Mouse (Mus musculus) layer of hippocampus, adult 2 months (tissue): ENCODE results near the gene Xpa. TPM values are rescaled to one million over a fixed set of nuclear protein-coding genes. Genes with fewer than 3 reads are reported as not detected.
A peak's percentile ranks its signal among the peaks of the same experiment; 100 is the strongest.

Source experiments
- DNase-seq, 2 experiments: peaks; one replicate each; pipeline ENCODE4 v3.0.0; 2022; ENCODE audit warnings: low spot score in 2 of 2
- H3K27ac ChIP-seq: fragments of 200-600 bp; 2 replicates; pipeline ENCODE4 v1.8.1; 2022
- H3K4me3 ChIP-seq: fragments of 200-600 bp; 2 replicates; pipeline ENCODE4 v1.8.1; 2022; ENCODE audit warnings: mild to moderate bottlenecking
- CTCF ChIP-seq: fragments of 200-600 bp; conservative IDR thresholded peaks from 2 replicates; pipeline ENCODE4 v1.8.1; 2022; ENCODE audit warnings: antibody characterized with exemption, mild to moderate bottlenecking, moderate library complexity
- total RNA-seq, 2 experiments: library from RNA; stranded (reverse); gene quantifications; 2 replicates each; pipeline ENCODE4 v1.2.3; 2021

The Xpa gene
- total RNA-seq, 2 experiments from 2014 or later: 15.5 to 19.0 TPM

DNA sequence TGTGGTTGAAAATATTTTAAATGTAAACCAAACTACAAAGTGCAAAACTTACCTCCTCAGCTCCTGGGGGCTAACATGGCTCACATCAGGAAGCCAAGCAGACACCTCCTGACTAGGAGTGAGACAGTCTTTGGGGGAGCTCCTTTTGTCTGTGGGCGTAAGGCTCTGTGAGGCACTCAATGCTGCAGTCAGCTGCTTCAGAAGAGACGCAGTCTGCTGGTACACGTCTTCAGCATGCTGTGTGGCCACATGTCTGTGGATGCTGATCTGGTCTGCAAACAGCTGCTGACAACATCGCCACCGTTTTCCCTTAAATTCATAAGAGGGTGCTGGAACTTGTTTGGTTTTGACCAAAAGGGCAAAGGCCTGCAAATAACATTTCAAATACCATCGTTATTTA, 64.3 kb downstream of the Xpa start:
- no peak overlapping the region for H3K4me3 ChIP-seq
- no peak for TF ChIP-seq CTCF
- DNase-seq: no peak
- H3K27ac ChIP-seq: no peak overlapping the region

DNA sequence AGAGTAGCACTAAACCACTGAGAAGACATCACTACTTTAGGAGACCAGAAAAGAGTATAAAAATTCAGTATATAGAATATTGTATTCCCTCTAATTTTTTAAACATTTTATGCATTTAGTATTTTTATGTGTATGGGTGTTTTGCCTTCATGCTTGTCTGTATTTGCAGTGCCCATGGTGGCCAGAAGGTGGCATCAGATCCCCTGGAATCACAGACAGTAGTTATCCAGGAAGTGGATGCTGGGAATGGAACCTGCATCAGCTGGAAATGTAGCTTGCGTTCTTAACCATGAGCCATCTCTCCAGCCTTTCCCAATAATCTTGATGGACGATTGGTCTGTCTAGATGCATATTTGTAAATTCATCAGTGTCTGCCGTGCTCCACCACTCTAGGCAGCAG, 65.9 kb downstream of the Xpa start:
- no peak overlapping the region for H3K27ac ChIP-seq
- DNase-seq: peak in 1 of 2 experiments; percentile 45
- peak; percentile 85 for TF ChIP-seq CTCF

DNA sequence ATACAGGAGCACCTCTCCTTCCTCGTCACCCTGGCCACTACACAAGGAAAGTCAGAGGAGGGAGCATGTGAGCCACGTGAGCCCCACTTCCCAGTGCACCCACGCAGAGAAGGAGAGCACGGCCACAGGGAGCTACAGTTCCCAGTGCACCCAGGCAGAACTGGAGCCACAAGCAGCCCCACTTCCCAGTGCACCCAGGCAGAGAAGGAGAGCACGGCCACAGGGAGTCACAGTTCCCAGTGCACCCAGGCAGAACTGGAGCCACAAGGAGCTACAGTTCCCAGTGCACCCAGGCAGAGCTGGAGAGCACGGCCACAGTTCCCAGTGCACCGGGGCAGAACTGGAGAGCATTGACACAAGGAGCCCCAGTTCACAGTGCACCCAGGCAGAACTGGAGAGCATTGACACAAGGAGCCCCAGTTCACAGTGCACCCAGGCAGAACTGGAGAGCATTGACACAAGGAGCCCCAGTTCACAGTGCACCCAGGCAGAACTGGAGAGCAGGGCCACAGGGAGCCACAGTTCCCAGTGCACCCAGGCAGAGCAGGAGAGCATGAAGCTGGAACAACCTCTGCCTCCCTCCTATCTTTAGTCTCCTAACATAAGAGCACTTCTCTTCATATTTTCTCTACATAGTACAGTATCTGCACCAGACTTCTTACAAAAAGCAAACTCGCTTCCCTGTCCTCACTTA, 66.7 kb downstream of the Xpa start:
- TF ChIP-seq CTCF: no peak
- Histone ChIP-seq H3K4me3 (no peak overlapping the region), H3K27ac (no peak overlapping the region)
- DNase-seq: no peak

More for the DNA sequence above, 65.9 kb downstream of the Xpa start:
- no peak overlapping the region for H3K4me3 ChIP-seq

DNA sequence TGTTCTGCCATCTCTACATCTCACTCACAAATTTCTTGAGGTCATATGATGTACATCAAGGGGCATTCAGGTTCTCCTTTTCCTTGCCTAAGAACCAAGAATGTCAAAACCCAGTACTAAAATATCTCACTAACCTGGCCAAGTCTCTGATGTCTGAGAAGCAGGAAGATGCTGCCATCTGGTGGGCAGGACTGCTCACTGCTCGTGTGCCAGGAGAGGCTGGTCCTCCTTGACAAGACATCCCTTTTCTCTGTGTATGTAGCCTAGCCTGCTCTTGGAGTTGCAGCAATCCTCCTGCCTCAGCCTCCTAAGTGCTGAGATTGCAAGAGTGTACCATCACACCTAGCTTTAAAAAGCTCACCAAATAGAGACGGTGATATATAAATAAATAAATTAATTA, 69.6 kb downstream of the Xpa start:
- peak; percentile 97 for TF ChIP-seq CTCF
- Histone ChIP-seq H3K4me3 (no peak overlapping the region), H3K27ac (no peak overlapping the region)
- peak; percentile 73 to 84 for DNase-seq

DNA sequence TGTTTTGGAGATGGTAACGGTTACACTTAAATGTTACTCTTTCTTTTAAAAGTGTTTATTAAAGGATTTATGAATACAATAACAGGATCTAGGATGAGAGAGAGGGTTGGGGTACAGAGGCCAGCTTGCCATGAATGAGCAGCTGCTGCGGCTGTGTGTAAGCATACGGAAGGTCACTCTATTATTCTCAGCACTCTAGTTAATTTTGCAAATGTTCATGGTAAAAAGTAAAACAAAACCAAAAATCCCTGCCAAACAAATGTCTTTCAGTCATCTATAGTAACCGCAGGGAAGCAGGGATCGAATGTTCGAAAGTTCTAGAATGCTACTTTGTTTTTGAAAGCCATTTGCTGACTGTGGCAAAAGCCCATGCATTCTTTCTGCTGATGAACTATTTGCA, 72.8 kb downstream of the Xpa start:
- DNase-seq: no peak
- no peak for TF ChIP-seq CTCF
- no peak overlapping the region for H3K4me3 ChIP-seq
- H3K27ac ChIP-seq: no peak overlapping the region

DNA sequence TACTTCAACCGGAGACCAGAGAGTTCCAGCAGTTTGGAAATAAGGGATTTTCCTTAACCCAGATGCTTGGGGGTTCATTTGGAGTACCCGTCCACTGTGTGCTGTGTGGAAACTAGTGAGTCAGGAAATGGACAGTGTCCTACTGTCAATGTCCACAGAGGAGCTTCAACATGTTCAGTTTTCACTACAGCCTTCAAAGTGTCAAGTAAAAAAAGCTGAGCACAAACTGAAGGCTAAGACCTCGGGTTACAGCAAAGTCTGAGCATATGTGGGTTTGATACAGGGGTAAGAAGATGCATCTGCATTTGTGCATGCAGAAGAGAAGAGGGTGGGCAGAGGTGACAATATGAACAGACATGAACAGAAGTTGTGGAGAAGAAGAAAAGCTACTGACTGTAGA, 75.3 kb downstream of the Xpa start:
- H3K27ac ChIP-seq: no peak overlapping the region
- no peak for DNase-seq
- no peak overlapping the region for H3K4me3 ChIP-seq
- no peak for TF ChIP-seq CTCF

DNA sequence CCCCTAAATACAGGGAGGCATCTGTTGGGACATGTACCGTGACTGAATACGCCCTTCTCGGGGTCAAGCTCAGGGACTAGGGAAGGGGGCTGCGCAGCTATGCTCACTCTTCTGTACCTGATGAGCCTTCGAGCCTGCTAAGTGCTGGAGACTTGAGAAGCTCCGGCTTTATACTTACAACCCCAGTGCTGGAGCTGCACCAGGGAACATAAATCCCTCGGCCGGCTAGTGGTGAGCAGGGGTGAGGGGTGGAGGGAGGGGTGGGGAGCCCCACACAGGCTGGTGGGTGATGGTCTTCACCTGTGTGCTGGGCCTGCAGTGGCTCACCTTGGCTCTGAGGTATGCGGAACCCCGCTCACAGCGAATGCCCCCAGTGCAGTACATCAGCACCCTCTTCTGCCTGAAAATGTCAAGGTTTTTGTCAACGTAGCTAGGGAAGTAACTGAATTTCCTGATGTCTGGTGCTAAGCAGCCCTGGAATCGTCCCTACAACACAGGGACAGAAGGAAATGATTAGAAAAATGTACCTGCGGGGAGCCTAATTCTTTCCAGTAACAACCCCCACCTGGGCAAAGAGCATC, 76.5 kb downstream of the Xpa start:
- peak; percentile 39 for TF ChIP-seq CTCF
- DNase-seq: no peak
- no peak overlapping the region for H3K4me3 ChIP-seq
- H3K27ac ChIP-seq: no peak overlapping the region

DNA sequence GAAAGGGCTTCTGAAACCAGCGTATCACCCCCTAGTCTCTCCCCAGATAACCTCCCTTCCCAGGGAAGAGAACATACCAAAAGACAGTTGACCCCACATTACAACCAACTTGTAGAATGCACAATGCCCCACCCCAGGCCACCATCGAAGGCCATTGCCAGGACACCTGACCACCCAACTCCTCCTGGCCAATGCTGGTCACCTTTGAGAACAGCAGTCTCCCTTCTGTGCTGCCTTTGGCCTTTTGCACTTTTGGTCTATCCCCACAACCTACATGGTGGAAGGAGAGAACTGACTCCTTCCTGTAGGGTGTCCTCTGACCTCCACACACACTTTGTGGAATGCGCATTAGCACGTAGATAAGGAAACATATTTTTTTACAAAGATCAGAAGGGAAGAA, 78.6 kb downstream of the Xpa start:
- Histone ChIP-seq H3K4me3 (no peak overlapping the region), H3K27ac (no peak overlapping the region)
- TF ChIP-seq CTCF: no peak
- no peak for DNase-seq

DNA sequence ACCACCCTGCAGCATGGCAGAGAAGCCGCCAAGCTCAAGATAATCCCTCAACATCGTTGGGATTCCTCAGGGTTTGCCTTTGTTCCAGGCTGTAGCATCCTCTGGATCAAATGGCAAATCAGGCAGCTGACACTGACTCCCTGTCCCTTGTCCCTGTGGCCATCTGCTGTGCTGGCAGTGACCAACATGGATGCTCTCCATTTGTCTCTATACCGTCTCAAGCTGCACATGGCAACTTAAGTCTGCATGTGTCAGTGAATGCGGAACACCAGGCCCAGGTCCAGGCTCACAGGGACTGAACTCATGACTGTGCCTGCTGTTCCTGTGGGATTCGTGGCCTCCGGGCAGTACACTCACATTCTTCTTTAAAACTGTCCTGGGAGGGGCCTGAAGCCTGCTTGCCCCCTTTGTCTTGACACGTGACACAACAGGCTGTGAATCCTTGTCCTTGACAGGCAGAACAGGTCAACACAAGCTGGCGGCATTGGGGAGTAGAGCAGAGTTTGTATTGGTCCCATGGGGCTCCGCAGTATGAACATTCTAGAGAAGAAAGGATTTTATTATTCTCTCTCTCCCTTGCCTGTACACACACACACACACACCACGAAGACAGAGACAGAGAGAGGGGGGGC, 79.5 kb downstream of the Xpa start:
- no peak overlapping the region for H3K4me3 ChIP-seq
- no peak for DNase-seq
- H3K27ac ChIP-seq: peak overlapping the region; percentile 21
- TF ChIP-seq CTCF: no peak

DNA sequence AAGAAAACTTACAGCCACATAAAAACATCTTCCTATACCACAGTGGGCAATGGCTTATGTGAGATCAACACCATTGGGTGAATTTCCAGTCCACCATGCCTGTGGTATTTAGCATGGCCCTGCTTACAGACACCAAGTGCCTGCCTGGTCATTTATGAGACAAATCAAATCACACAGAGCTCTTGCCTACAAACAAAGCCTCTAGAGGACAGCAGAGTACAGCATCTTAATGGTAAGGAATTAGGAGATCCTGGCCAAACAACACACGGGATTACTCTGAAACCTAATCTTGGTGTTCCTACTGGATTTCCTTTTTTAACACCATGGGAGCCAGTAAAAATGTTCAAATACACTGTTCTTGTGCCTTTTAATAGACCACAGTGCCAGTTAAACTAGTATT, 80.8 kb downstream of the Xpa start:
- TF ChIP-seq CTCF: peak; percentile 56
- peak overlapping the region; percentile 36; the same call in 1 of the 2 replicates for H3K27ac ChIP-seq
- DNase-seq: no peak

DNA sequence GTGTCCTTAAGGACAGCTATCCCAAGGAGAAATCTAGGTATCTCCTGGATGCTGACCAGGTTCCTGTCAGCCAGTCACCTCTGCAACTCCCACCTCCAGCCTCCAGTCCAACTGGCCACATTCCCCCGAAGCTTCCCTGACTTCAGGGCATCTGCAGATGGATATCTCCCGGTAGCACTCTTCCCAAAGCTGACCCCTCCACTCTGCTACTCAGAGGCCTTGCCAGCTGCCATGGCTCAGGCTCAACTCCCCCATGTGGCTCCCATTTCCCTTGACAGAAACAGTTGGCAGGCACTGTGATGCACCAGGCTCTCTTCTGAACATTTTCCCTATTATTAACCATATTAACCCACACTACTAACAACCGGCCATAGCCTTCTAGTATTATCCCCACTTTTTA, 84.8 kb downstream of the Xpa start:
- Histone ChIP-seq H3K27ac (peak overlapping the region; percentile 57; the same call in 1 of the 2 replicates), H3K4me3 (no peak overlapping the region)
- TF ChIP-seq CTCF: no peak
- no peak for DNase-seq

More for the DNA sequence above, 80.8 kb downstream of the Xpa start:
- H3K4me3 ChIP-seq: no peak overlapping the region

DNA sequence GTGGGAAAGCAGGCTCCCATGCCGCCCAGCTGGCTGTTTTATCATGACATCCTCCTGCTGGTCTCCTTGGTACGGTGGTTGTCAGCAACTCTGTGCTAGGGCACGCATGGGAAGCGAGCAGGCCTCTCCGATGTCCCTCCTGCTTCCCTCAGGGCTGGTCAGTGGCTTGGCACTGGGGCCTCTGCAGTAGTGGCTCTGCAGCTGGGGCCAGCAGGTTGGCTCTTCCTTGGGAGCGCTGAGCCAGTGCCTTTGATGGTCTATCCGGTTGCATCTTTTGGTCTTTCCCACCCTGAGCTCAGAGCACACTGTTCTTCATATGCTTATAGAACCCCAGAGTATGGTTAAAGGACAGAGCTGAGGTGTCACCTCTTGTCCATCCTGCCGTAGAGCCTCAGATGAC, 86.0 kb downstream of the Xpa start:
- H3K27ac ChIP-seq: no peak overlapping the region
- no peak overlapping the region for H3K4me3 ChIP-seq
- no peak for DNase-seq
- TF ChIP-seq CTCF: no peak

Other genes starting within 250 kb of the Xpa start
- 10 to 100 TPM; 26.5 to 29.7 TPM for gene Tdrd7, start 231.0 kb downstream of the Xpa start, total RNA-seq
- 10 to 100 TPM; 21.5 to 25.9 TPM for gene Tmod1, start 157.4 kb downstream of the Xpa start, total RNA-seq
- gene Ncbp1, start 57.7 kb downstream of the Xpa start, total RNA-seq: 10 to 100 TPM; 57.1 to 57.2 TPM
- 10 to 100 TPM; 15.6 to 18.8 TPM for gene Tstd2, start 57.6 kb downstream of the Xpa start, total RNA-seq
- gene Foxe1, start 147.3 kb upstream of the Xpa start, total RNA-seq: not detected
- gene Trmo, start 193.1 kb upstream of the Xpa start, total RNA-seq: 1 to 10 TPM; 4.6 to 4.8 TPM
- not detected for gene Hemgn, start 217.2 kb upstream of the Xpa start, total RNA-seq